Mouse (Mus musculus) Patski (cell line): ENCODE measurements around the gene Insl3. TPM values are rescaled to one million over a fixed set of nuclear protein-coding genes. Genes with fewer than 3 reads are reported as not detected.

Experiments
- ATAC-seq: fragments of 100-300 bp; one replicate; pipeline ENCODE4 v1.8.0; 2021
- CTCF ChIA-PET: fragments of 350-600 bp; sonication (Branson Sonifier 250); formaldehyde crosslinking; loops from one replicate; lab custom pipeline; 2022; ENCODE audit warnings: inconsistent platforms; lab: Charles Lee
- POLR2A ChIA-PET: fragments of 350-600 bp; sonication (Branson Sonifier 250); formaldehyde crosslinking; loops from one replicate; lab custom pipeline; 2022; ENCODE audit warnings: antibody characterized with exemption, inconsistent platforms; lab: Charles Lee
- DNase-seq: peaks from one replicate; pipeline ENCODE4 v3.0.0-alpha.2; 2011; ENCODE audit warnings: low read depth, low spot score
- H3K27me3 ChIP-seq: fragments of 371-371 bp; one replicate; pipeline ENCODE4 v1.5.1; 2021
- CTCF ChIP-seq: fragments of 100-300 bp; IDR thresholded peaks from one replicate; pipeline ENCODE4 v1.5.1; 2021
- in situ Hi-C: fragments of 300-500 bp; cut with MboI; formaldehyde crosslinking; loops from 3 replicates; pipeline ENCODE4 v1.11.1; 2018; ENCODE audit warnings: low pct_unique_long_range_greater_than_20kb, mixed read lengths
- polyA plus RNA-seq: library from polyadenylated mRNA; unstranded; gene quantifications from one replicate; pipeline ENCODE4 v1.2.3, GENCODE M21; 2021

The Insl3 gene
- polyA plus RNA-seq, 1 experiment from 2014 or later = 8.8 TPM

DNA sequence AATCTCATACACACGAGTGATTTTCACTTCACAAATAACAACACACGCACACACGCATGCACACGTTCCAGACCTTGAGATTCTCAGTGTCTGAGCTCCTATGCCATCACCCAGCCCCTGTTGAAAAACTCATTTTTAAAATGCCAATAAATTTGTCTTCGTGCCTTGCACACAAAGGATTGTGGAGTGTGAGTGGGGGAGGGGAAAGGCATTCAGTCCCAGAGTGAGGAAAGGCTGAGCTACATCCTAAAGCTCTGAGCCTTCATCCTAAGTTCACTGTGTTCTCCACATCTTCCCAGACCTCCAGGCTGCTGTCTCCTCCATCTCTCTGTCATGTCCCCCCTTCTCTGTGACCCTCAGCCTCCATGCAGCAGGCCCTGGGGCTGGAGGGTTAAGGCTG, 21.8 kb upstream of the Insl3 start:
- TF ChIP-seq CTCF = no peak
- DNase-seq = no peak
- ChIA-PET CTCF (no interaction called here), POLR2A (no interaction called here)
- in situ Hi-C loops = no loop called here
- no peak for ATAC-seq
- H3K27me3 ChIP-seq = no peaks in the 10 kb centered on the region

DNA sequence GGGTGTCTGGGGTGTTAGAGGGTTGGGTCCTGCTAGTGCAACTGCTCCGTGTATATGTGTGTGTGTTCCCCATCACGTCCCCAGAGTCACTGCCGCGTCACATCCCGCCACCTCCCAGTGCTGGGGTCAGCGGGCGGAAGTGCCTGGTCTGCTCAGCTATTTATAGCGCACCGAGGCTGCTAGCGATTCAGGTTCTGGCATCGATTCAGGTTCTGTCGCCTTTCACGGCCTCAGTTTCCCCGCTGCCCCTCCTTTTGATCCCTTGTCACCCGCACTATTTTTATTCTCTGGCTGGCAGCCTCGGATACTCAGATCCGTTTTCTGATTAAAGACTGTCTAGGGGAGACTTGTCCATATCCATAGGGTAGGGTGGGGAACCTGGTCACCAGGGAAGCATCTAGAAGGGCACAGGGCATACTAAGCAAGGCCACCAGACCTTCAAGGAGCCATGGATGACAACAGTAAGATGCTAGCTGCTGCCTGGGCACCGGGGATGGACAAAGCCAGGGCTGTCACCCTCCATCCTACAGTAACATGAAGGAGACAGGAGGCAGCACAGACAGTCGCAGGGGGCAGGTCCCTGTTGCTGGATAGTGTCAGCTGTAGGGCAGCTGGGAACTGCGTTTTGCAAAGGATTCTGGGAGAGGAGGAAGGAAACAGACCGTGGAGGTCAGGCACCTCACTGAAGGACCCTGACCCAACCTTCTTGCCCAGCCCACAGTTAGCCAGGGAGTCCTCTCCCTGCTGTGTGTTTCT, 20.6 kb upstream of the Insl3 start:
- no peaks in the 10 kb centered on the region for H3K27me3 ChIP-seq
- ChIA-PET POLR2A (interaction anchor here (1.1 kb wide), 1 partner anchor 42 kb away, joined by 4 read pairs; no protein-coding TSS in a partner anchor), CTCF (no interaction called here)
- no peak for DNase-seq
- no peak for TF ChIP-seq CTCF
- no peak for ATAC-seq
- in situ Hi-C loops = no loop called here

DNA sequence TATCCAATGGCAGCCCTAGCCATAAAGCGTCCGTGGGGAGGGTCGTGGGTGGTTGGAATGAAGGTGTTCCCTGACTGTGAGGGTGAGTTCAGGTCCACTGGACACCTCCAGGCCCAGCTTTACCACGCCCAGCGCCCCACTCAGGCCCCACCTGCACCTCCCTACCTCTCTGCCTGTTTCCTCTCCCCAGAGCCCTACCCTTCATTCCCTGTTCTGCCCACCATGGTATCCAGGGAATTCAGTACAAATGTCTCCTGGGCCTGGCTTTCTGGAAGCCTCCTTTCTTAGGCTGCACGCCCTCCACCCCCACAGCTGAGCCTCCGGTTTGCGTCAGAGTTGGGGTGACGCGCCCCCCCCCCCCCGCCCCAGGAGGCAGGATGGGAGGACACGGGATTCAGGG, 18.8 kb upstream of the Insl3 start:
- in situ Hi-C loops = no loop called here
- CTCF ChIA-PET = interaction anchor here (1.1 kb wide), 1 partner anchor 10 kb away, joined by 4 read pairs; no protein-coding TSS in a partner anchor
- no peaks in the 10 kb centered on the region for H3K27me3 ChIP-seq
- POLR2A ChIA-PET = no interaction called here
- ATAC-seq = no peak
- no peak for TF ChIP-seq CTCF
- DNase-seq = no peak

DNA sequence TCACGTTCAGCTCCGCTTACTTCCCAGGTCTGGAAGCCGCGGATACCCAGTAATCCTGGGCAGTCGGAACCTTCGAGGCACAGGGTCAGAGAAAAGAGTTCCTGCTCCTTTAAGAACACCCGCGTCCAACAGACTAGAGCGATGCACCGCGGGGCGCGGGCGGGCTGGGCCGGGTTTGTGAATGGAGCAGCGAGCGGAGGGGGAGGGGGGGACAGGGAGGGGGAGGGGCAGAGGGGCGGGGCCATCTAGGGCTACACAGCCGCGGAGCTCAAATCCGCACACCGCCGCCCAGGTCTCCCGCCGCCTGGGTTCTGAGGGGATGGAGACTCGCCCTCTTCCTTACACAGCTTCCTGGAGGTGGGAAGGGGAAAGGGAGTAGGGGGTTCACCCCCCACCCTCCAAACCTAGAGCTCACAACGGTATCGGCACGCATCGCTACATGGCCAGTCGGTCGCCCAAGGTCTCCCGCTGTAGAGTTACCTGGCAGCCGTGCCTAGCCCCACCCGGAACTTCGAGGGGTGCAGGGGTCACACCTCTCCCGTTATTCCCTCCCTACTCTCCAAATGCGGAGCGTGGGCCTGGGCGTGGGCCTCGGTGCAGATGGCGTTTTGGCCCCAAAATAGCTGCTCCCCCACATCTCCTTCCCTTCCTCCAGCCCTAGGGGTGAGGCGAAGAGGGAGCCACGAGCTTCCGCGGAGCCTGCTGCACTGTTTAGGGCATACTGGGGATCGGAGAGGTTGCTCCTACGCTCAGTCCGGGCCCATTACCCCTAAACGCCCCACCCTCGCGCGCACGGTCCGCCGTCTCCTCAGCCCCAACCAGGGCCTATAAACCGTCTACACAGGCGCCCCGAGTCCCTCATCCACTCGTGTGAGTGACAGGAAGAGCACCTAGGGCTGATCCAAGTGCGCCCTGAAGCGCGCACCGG, 18.1 kb upstream of the Insl3 start:
- ChIA-PET CTCF (interaction anchor here (1.1 kb wide), 1 partner anchor 10 kb away, joined by 4 read pairs; no protein-coding TSS in a partner anchor), POLR2A (interaction anchor here (0.7 kb wide), 1 partner anchor 9 kb away, joined by 3 read pairs; no protein-coding TSS in a partner anchor)
- DNase-seq = no peak
- H3K27me3 ChIP-seq = no peaks in the 10 kb centered on the region
- in situ Hi-C loops = no loop called here
- peak; percentile 39 for ATAC-seq
- TF ChIP-seq CTCF = no peak

DNA sequence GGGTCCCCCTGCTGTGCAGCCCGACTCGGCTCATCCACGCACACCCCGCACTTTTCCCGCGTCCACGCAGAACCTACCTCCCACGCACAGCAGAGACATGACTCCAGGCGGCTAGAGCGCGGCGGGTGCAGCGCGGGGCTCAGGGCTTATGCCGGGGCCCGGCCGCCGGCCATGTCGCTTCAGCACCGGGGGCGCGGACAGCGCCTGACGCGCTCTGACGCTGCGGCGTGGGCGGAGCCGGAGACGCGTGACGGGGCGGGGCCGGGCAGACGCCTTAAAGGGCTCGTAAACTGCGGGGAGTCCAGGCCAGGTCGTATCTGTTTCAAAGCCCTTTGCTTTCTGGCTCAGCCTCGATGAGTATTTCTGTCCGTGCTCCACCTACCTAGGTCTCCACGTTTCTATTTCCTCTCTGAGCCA, 17.5 kb upstream of the Insl3 start, which contains the start of gene Unc13a:
Gene Unc13a (minus strand): TSS at position 209 of the 417 bp plus-strand sequence.
- no peaks in the 10 kb centered on the region for H3K27me3 ChIP-seq
- ATAC-seq (peak; percentile 67), DNase-seq (no peak)
- in situ Hi-C loops = no loop called here
- CTCF ChIA-PET = interaction anchor here (1.6 to 2.0 kb wide), 3 partner anchors 10 to 40 kb away, joined by 3 to 6 read pairs (median 5); no protein-coding TSS in a partner anchor
- POLR2A ChIA-PET = interaction anchor here (0.7 kb wide), 1 partner anchor 9 kb away, joined by 3 read pairs; no protein-coding TSS in a partner anchor
- no peak for TF ChIP-seq CTCF

DNA sequence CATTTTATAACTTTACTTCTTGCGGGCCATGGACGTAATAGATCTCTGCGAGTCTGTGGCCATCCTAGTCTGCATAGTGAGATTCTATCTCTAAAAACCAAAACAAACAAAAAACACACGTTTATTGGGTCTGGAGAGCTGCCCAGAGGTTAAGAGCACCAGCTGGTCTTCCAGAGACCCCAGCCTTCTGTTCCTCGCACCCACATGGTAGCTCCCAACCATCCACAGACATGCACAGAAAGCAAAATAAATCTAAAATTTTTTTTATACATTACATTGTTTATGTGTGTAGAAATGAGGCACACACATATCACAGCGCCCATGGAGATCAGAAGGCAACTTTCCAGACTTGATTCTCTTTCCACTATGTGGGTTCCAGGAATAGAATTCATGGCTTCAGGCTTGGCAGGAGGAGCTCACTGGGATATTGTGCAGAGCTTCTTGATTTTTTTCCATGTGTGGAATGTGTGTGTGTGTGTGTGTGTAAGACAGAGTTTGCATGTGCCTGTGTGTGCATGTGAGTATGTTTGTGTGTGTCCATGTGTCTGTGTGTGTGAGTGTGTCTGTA, 16.8 kb upstream of the Insl3 start:
- no peak for TF ChIP-seq CTCF
- no peaks in the 10 kb centered on the region for H3K27me3 ChIP-seq
- DNase-seq = no peak
- in situ Hi-C loops = no loop called here
- ChIA-PET CTCF (interaction anchor here (1.6 to 2.0 kb wide), 4 partner anchors 9 to 111 kb away, joined by 3 to 6 read pairs (median 4); no protein-coding TSS in a partner anchor), POLR2A (interaction anchor here (0.6 kb wide), 1 partner anchor 253 kb away, joined by 3 read pairs; no protein-coding TSS in a partner anchor)
- no peak for ATAC-seq

DNA sequence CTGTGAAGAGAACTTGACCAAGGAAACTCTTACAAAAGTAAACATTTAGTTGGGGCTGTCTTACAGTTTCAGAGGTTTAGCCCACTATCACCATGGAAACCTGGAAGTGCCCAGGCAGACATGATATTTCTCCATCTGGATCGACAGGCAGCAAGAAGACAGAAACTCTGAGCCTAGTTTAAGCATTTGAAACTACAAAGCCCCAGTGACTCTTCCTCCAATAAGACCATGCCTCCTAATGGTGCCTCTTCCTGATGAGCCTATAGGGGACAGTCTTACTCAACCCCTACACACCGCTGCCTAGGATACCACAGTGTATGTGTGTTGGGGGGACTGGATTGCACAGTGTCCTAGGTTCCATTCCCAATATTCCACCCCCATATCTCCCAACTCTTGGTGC, 14.9 kb upstream of the Insl3 start:
- H3K27me3 ChIP-seq = no peaks in the 10 kb centered on the region
- ChIA-PET CTCF (interaction anchor here (2.0 kb wide), 1 partner anchor 14 kb away, joined by 10 read pairs; no protein-coding TSS in a partner anchor), POLR2A (no interaction called here)
- no peak for TF ChIP-seq CTCF
- in situ Hi-C loops = no loop called here
- DNase-seq (no peak), ATAC-seq (no peak)

DNA sequence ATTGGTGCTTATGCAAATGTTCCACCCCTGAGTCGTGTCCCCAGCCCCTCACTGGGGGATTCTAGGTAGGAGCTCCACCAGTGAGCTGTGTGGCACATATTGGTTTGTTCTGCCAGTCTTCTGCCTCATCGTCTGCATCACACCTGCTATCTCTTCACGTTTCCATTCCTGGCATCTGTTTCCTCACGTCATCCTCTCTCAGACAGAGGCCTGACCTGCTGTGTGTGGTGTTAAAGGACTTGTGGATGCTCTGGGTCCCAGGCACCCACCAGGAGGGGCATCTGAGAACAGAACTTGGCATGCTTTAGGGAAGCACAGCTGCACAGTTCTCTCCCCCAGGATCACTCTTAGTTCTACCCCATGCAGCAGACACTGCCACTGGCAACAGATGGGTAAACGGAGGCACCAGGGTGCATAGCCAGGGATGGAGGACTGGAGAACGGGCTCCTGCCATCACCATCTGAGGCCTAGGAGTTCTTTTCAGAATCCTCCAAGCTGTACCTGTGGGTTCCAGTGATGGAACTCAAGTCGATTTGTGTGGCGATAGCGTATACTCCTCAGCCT, 13.5 kb upstream of the Insl3 start:
- in situ Hi-C loops = no loop called here
- ChIA-PET CTCF (interaction anchor here (1.0 to 2.0 kb wide), 2 partner anchors 15 to 145 kb away, joined by 3 to 10 read pairs; no protein-coding TSS in a partner anchor), POLR2A (interaction anchor here (0.7 to 0.9 kb wide), 2 partner anchors 21 to 33 kb away, joined by 3 to 4 read pairs; no protein-coding TSS in a partner anchor)
- no peak for ATAC-seq
- no peak for TF ChIP-seq CTCF
- DNase-seq = no peak
- H3K27me3 ChIP-seq = no peaks in the 10 kb centered on the region

DNA sequence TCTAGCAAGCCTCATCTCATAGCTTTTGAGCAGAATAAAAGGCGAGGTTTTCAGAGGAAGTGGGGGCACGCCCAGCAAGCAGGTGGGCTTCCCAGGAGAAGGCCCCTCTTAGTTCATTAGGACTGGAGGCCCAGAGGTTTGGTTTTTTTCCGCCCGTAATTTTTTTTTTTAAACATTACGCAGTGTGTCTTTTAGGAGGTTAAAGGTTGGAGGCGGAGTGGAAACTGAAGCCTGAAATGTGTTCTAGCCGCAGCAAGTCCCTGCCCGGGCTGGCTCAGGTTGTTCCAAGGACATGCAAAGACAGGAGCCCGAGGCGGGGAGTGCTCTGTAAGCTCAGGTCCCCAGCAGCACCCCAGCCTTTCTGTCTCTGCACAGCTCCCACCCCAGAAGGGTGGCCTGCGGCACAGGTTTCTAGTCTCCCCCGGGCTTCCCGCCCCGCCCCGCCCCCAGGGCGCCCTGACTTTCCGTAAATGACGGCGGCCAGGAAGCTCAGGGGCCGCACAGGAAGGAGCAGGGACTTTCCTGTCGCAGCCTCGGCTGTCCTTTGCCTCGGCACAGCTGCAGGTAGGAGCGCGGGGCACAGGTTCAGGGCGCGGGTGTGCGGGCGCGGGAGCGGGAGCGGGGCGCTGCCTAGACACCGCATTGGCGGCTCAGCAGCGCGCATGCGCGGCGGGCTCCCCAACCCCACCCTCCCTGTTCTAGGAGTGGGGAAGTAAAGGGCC, 12.8 kb upstream of the Insl3 start, which contains the start of gene Jak3:
Gene Jak3 (plus strand): TSS at position 277 of the 722 bp plus-strand sequence.
- H3K27me3 ChIP-seq = no peaks in the 10 kb centered on the region
- no peak for TF ChIP-seq CTCF
- ChIA-PET CTCF (interaction anchor here (2.0 kb wide), 1 partner anchor 16 kb away, joined by 10 read pairs; no protein-coding TSS in a partner anchor), POLR2A (interaction anchor here (0.7 to 0.9 kb wide), 2 partner anchors 21 to 33 kb away, joined by 3 to 4 read pairs; no protein-coding TSS in a partner anchor)
- ATAC-seq = no peak
- DNase-seq = no peak
- in situ Hi-C loops = no loop called here
